Mouse (Mus musculus): Measurements from ENCODE around the gene Xirp2.

- TF ChIP-seq POLR2A (IDR thresholded peaks at IDR 0.05; ENCODE audit: insufficient read depth, low read depth, low read length) (no peak), CTCF (IDR thresholded peaks at IDR 0.05; ENCODE audit: insufficient read depth, low read depth, low read length) (no peak)
These were observed 120.8 kb downstream of the Xirp2 start for GRCm38 (mm10) chr2:67566566-67566965.

Measured in olfactory bulb, adult 2 months (tissue).